Mouse (Mus musculus) T-helper 1 cell (primary cell): ENCODE measurements around the gene Slc35f3.
"Not testable (repeated sequence)": the region's sequence is repeated elsewhere in the genome, so short reads cannot be mapped to it uniquely, and the experiment has no call there.

Experiments
- in situ Hi-C: fragments of 300-600 bp; cut with MboI, MseI; formaldehyde crosslinking; loops from one replicate; pipeline ENCODE4 v1.15.1; 2025; ENCODE audit warnings: high pct_unique_total_duplicates

The Slc35f3 gene

DNA sequence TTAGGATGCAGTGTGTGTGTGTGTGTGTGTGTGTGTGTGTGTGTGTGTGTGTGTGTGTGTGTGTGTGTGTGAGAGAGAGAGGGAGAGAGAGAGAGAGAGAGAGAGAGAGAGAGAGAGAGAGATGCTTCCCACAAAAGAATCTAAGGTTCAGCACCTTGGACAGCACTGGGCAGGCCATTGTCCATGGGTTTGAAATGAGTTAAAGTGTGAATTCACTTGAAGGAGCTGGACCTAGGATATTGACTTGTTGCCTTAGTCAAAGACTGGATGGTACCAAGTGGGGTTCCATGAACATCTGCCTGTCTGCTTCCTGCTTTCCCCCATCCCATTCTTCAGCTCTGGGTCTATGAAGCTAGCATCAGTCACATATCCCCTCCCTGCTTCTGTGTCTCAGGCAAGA is 106.2 kb downstream of the Slc35f3 start:
- in situ Hi-C loops: not testable (repeated sequence)

DNA sequence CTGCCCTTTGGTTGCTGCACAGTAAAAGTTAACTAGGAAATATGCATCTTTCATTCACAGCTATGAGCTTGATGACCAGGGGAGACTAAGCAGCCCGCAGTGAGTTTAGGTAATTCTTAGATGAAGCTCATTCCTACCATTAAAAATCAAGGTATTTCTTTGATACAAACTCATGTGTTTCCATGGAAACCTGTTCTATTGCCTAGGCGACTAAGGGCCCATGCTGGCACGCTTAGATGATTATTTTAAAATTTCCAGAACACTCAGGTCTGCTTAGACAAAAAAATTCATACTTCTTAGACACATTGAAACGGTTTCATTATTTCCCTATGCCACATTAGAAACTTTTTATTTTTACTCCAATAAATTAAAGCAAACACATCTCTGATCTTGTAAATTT is 106.7 kb downstream of the Slc35f3 start:
- in situ Hi-C loops: no loop called here

DNA sequence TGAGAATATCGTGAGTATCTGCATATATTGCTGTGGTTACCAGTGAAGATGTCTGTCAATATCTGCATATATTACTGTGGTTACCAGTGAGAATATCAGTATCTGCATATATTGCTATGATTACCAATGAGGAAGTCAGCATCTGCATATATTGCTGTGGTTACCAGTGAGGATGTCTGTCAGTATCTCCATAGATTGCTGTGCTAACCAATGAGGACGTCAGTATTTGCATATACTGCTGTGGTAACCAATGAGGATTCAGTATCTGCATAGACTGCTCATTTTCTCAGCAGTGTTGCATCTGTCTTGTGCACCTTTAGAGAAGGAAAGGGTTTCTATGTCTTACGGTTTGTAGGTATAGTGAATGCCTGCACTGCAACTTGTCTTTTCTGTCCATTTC is 122.5 kb downstream of the Slc35f3 start:
- in situ Hi-C loops: no loop called here

- in situ Hi-C loops: no loop called here
Observed at GRCm38 (mm10) chr8:126422174-126422919, 124.0 kb downstream of the Slc35f3 start, which contains the start of gene Coa6. Gene Coa6 (plus strand): TSS chr8:126422515.

DNA sequence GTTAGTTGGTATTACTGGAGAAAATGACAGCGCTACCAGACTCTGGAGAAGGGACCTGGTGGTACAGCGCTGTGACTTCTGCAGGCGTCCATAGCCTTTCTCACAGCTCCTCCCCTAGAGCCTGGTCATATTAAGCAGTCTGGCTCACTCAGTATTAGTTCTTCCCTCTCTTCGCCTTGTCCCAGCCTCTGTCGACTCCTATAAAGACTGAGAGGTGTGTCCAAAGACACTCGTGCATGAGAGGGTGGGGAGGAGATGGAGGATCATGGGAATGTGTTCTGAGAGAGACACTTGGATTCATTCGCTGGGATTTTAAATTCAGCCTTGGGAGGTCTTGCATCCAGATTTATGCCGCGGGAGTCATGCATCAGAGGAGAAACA is 124.6 kb downstream of the Slc35f3 start:
- in situ Hi-C loops: no loop called here

DNA sequence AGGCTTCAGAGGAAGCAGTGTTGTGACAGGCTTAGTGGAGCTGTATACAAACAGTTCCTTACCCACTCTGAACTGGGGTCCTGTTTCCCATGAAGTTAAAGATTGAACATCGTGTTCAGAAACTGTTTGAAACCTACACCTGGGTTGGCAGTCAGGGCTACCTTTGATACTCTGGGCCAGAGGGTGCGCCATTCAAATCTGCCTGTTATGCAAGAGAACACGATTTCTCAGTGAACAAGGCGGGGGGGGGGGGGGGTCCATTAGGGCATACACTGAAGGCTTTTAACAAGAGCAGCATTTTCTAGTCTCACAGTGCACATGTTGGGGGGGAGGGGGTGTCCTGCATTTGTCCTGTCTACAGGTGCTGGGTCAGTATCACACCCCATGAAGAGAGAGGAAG is 125.8 kb downstream of the Slc35f3 start:
- in situ Hi-C loops: no loop called here

DNA sequence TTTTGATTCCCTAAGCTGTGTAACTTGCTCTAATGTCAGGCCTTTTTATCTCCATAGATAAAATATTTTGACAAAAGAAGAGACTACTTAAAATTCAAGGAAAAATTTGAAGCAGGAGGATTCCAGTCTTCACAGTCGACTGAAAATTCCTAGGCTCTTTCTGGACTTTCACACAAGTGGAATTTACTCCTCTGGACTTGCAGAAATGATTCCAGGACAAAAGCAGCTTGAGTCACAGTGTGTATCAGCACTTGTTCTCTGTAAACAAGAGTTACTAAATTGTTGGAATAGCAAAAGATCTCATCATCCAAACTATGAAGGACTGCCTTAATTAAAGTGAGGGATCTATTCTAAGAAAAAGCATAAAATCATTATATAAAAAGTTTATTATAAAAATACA is 126.6 kb downstream of the Slc35f3 start:
- in situ Hi-C loops: no loop called here

- in situ Hi-C loops: no loop called here
Observed at GRCm38 (mm10) chr8:126429635-126430034, 131.3 kb downstream of the Slc35f3 start.

- in situ Hi-C loops: no loop called here
Observed at GRCm38 (mm10) chr8:126433827-126434226, 135.5 kb downstream of the Slc35f3 start.

- in situ Hi-C loops: no loop called here
Observed at GRCm38 (mm10) chr8:126438937-126439336, 140.6 kb downstream of the Slc35f3 start.
